Mouse (Mus musculus) skeletal muscle tissue, adult 2 months (tissue): Measurements from ENCODE around the gene Slfn8.
A peak's percentile ranks its signal among the peaks of the same experiment; 100 is the strongest.
"Not testable (repeated sequence)": the region's sequence is repeated elsewhere in the genome, so short reads cannot be mapped to it uniquely, and the experiment has no call there.

ENCODE experiments used
- DNase-seq: peaks from one replicate; pipeline ENCODE4 v3.0.0-alpha.2; 2012; ENCODE audit warnings: low read depth, low spot score

Slfn8 gene

GRCm38 (mm10) chr11:83020621-83021020, at the start of gene Slfn8:
Slfn8 (minus strand) TSS chr11:83020810.
- peak; percentile 57 for DNase-seq

GRCm38 (mm10) chr11:83067982-83068694, 47.5 kb upstream of the Slfn8 start:
- DNase-seq, result no peak

DNA sequence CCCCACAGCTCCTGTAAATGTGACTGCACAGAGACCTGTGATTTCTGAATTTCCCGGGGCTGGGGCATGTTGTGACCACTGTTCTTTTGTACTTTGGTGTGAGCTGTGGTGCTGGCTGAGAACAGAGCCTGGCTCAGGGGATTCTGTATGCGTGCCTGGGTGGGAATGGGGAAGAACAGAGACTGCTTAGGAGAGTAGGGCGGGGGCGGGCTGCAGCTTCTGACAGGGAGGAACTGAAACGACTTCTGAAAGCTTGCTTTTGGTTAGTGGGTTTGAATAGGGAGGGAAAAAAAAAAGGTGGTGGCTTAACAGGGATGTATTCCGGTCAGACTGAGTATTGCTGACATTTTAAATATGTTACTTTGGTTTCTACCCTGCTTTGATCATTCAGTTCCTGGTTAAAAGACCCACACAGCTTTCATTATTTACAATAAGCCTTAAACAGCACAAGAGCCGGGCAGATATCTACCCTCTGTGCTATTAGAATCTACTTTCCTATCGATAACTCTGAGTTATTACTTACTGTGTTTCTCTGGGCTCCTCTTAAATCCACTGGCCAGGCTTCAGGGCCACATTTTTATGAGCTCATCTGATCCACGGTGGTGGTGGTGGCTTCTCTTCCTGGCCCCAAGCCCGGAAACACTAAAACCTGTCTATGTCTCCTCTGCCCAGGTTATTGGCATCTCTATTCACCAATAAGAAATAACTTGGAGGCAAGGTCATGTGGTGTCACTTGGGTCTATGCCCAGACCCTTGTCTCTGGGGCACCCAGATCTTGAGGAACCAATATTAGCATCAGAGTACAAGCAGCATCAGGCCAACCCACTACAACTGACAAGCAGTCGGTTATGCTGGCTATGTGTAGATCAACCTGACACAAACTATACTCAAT, 46.3 kb upstream of the Slfn8 start:
- DNase-seq, result peak; percentile 58

GRCm38 (mm10) chr11:83065441-83066344, 45.1 kb upstream of the Slfn8 start:
- no peak for DNase-seq

DNA sequence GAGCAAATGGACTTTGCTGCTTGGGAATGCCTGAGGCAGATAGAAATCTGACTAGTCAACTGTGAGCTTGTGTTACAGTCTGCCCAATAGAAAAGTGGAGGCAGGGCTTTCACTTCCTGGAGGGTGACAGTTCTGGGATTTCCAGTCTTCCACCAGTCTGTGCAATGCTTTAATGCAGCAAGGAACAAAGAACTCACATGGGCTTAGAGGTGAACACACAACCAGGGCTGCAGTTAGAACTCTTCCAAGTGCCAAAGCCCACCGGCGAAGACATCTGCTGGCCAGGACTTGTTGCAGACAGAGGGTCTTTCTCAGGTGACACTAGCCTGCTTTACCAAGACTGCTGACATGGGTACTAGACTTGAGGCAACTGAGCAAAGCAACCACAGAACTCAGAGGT, 44.3 kb upstream of the Slfn8 start, which contains the start of gene Slfn2:
Gene Slfn2, plus strand, starts transcription at position 167 of the 400 bp plus-strand sequence.
- DNase-seq, result no peak

- no peak for DNase-seq
Observed at GRCm38 (mm10) chr11:83063941-83064349, 43.3 kb upstream of the Slfn8 start.

DNA sequence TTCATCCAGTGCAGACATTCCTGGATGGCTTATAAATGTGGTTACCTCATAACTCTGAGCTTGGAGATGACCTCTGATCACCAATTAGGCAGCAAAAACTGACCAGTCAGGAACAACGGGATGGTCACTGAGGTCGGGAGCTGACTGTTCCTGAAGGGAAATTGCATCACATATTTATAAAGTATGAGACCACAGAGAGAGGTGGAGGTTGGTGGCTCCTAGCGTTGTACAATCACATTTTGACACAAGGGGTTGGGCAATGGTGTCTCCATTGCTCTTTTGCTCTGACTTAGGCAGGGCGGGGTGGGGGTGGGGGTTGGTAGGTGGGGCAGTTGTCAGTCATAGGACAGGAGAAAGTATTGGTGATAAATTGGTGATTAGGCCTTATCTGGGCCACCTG, 42.5 kb upstream of the Slfn8 start:
- no peak for DNase-seq

DNA sequence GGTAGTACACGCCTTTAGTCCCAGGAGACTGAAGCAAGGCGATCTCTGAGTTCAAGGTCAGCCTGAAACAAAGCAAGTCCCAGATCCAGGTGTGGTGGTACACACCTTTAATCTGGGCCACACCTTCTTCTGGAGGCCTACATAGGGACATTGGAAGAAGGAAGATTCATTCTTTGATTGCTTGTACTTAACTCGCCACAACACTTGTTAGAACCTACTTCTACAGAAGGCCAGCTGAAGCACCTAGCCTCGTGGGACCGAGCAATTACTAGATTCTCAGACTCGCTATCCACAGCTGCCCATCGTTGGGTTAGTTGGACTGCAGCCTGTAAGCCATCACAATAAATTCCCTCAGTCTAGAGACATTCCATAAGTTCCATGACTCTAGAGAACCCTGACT, 41.2 kb upstream of the Slfn8 start:
- DNase-seq, result no peak

- DNase-seq, result no peak
Observed at GRCm38 (mm10) chr11:83060412-83061020, 39.9 kb upstream of the Slfn8 start.

- DNase-seq, result no peak
Observed at GRCm38 (mm10) chr11:83057863-83058262, 37.3 kb upstream of the Slfn8 start.

DNA sequence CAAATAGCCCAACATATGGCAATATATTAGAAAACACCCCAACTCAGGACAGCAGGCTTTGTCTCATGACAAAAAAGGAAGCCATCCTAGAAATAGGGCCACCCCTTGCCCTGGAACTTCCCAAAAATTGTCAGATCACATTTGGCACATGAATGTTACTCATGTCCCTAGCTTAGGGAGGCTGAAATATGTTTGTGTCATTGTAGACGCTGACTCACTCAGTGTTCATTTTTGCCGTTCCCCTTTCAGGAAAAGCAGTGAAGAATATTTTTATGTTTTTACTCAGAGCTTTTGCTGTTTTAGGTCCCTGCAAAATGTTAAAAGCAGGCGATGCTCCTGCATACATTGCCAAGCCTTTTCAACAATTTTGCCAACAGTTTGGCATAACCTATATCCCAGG, 25.0 kb upstream of the Slfn8 start:
- no peak for DNase-seq

- no peak for DNase-seq
Observed at GRCm38 (mm10) chr11:83043891-83044290, 23.3 kb upstream of the Slfn8 start.

GRCm38 (mm10) chr11:83041000-83041399, 20.4 kb upstream of the Slfn8 start:
- DNase-seq, result no peak

DNA sequence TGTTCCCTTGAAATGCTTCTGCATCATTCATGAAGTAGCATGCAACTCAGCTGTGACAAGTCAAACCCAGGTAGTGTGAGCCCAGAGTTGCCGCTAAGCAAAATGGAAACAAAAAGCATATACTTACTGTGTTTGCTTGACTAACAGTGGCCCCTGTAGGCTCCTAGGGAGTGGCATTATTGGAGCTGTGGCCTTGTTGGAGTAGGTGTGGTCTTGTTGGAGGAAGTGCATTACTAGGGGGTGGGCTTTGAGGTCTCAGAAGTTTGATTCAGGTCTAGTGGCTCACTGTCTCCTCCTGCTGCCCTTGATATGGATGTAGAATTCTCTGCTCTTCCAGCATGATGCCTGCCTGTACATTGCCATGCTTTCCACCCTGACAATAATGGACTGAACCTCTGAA, 19.7 kb upstream of the Slfn8 start:
- DNase-seq, result no peak

DNA sequence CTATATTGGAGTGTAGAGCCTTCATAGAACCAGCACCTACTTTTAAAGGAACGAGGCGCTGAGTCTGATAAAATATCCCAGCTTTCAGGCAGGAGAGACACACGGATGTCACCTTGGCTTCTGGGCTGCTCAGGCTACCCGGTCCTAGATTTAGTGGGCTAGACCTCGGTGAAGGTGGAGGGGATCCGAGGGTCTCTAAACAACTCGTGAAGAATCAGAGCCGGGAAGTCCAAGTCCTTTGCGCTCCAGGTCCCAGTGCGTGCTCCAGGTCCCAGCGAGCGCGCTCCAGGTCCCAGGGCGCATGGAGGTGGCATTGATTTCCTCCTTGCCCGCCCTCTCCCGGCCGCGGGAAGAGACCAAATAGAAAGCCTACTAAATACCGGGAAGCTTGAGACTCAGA, 19.2 kb upstream of the Slfn8 start:
- DNase-seq, result no peak

GRCm38 (mm10) chr11:83039156-83039555, 18.5 kb upstream of the Slfn8 start:
- no peak for DNase-seq

DNA sequence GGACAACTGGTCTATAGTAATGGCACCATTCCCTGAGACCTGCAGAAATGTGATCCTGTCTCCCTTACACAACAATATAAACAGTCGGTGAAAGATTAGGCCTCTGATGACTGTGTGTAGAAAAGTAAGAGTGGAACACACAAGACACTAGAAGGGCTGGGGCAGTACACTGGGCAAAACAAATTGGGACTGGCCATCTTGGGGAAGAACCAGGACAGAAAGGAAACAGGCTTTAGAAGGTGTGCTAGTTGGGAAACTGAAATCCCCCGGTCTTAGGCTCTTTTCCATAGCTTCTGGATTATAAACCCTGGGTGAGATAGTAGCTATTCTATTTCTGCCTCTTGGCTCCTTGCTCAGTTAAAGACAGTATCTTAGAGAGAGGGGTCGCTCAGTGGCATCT, 18.1 kb upstream of the Slfn8 start:
- DNase-seq, result not testable (repeated sequence)

DNA sequence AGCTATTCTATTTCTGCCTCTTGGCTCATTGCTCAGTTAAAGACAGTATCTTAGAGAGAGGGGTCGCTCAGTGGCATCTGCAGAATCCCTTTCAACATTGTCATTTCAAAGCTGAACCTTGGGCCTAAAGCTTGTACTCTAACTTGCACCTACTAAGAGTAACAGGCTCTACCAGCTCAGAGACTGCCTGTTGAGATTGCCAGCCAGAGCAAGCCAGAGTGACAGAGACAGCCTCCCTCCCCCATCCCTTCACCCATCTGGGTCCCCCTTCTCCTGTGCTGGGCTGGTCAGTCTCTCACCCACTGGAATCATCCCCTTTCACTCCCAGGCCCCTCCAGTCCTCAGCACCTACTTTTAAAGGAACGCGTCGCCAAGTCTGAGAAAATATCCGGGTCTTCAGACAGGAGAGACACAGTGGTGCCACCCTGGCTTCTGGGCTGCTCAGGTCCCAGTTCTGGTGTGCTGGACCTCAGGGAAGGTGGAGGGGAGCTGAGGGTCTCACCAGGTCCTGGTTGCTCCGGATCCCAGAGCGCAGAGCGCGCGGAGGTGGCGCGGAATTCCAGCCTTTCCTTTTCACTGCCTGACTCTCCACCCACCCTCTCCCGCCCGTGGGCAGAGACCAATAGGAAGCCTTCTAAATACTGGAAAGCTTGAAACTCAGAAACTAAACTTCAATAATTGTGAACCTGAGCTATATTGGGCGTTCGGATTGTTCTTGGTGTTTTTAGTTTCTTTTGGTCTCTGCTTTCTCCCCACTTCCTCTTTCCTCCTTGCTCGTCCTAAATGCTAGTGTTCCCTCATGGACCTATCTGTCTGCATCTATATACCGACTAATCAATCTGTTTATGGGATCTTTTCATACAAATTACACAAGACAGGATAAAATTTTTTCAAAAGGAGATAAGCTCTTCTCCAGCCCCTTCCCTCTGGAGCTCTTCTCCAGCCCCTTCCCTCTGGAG, 770 bp downstream of the Slfn8 start:
- not testable (repeated sequence) for DNase-seq

- no peak for DNase-seq
Observed at GRCm38 (mm10) chr11:83016093-83016492, 4.5 kb downstream of the Slfn8 start.

- no peak for DNase-seq
Observed at GRCm38 (mm10) chr11:83013356-83013755, 7.3 kb downstream of the Slfn8 start.
